Mouse (Mus musculus) thymus, postnatal 25 days (tissue): ENCODE data around the gene Caln1.

Experiments used
- DNase-seq: peaks from one replicate; pipeline ENCODE4 v3.0.0; 2022

The Caln1 gene

DNA sequence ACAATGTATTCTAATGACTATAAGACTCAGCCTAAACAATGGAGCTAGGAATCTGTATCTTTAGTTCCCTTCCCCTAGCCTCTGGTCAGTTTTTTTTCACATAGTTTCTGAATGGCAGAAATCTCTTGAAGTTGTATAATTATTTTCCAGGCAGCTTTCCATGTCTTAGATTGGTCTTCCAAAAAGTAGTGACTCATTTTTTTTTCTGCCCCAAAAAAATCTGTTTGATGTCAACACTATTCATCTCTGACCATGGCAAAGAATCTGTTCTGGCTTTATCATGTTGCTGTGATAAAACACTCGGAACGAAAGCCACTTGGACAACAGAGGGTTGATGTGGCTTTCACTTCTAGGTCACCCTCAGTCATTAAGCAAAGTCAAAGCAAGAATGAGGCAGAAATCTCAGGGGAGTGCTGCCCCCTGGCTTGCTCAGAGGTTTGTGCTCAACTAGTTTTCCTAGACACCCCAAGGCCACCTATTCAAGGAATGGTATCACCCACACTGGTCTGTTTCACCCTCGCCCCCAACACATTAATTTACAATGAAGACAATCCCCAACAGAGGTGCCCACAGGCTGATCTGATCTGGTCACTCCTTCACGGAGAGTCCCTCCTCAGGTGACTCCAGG is 450.9 kb downstream of the Caln1 start:
- DNase-seq: no peak

DNA sequence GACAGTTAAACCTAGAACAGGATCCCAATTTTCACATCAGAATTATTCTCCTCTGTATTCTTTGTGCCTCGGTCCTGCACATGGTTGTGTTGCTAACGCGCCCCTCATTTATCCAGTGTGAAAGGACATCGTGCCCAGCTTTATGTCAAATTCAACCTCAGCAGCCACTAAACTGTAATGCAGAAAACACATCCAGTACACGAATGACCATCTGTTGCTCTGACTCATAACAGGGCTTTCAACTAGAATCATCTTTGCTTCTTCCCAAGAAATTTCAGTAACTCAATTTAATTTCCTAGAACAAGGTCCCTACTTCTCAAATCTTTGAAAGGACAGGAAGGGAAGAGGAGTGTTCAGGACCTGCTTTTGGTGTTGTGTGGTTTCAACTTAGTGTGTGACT is 451.4 kb downstream of the Caln1 start:
- DNase-seq: no peak

DNA sequence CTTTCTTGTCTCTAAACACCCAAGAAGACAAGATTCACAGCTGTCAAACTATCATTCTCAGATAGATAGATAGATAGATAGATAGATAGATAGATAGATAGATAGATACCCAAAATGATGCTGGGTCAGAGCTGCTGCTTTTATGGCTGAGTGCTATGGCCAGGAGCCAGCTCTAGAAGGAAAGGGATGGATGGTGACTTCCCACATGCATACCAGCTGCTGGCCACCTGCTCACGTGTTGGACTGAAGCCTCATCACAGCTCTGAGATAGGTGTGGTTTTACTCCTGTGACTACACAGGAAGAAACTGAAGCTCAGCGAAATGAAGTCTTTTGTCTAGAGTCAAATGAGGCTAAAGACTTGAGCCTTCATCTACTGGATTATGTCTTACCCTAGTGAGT is 456.5 kb downstream of the Caln1 start:
- DNase-seq: no peak

DNA sequence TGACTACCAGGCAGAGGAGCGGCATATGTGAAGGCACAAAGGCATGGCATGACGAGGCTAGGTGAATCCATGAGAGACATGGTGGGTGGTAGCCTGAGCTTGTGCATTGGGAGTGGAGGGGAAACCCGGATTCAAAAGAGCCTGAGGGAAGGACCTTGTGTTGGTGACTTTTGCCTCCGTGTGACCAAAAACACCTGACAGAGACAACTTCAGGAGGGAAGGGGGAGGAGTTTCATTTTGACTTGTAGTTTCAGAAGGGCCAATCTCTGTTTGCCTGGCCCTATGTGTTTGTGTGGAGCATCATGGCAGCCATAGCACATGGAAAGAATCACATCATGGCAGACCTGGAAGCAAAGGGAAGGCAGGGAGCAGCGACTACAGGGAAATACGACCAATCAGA is 479.3 kb downstream of the Caln1 start:
- DNase-seq: no peak

DNA sequence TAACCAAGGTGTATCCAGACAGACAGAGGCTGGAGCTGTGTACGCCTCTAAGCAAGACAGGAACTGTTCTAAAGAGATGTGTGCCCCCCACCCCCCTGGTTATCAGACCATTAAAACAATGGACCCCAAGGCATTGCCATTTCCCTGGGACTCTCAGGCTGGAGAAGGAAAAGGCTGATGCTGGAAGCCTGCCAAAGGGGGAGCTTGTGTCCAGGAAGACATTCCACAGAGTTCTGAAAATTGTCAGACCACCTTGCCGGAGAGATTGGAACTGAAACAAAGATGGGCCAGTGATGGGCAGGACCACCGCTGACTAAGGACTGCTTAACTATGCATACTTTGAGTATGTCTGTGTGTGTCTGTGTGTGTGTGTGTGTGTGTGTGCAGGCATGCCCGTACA is 480.4 kb downstream of the Caln1 start:
- DNase-seq: no peak

- no peak for DNase-seq
Measured at GRCm38 (mm10) chr5:130852182-130852581, 482.9 kb downstream of the Caln1 start.

DNA sequence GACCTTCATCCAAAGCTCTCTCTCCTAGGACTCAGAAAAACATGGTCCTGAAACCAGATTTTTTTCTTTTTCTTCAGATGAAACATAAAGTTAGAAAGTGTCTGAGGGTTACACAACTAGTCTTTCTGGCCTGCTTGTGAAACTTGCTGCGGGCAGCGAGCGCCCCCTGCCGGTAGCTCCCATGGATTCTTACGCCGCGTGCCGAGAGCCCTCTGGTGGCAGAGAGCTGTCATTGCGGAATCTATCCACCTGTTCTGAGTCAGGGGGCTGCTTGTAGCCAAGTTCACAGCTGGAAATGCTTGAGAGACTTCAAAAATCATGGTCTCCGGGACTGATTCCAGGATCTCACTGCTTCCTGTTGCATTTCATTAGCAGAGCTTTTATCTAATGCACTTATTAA is 484.1 kb downstream of the Caln1 start:
- DNase-seq: peak; percentile 65

- no peak for DNase-seq
Measured at GRCm38 (mm10) chr5:130854430-130854829, 485.2 kb downstream of the Caln1 start.

DNA sequence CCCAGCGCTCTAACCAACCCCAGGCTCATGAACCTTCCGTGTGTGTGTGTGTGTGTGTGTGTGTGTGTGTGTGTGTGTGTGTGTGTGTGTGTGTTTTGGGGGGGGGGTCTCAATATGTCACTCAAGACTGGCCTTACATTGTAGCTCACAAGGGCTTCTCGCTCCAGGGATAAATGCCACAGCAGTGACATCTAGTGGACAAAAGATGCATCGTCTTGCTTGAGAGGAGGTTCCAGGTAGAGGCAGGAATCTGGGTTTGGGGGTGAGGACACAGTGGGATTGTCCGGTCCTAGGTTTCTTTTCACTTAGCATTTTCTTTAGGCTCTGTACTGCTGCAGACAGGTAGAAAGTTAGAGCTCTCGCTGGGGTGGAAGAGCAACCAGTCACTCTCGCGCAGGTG is 488.9 kb downstream of the Caln1 start:
- DNase-seq: no peak

GRCm38 (mm10) chr5:130858706-130859105 is 489.5 kb downstream of the Caln1 start:
- no peak for DNase-seq

GRCm38 (mm10) chr5:130859736-130860135 is 490.5 kb downstream of the Caln1 start:
- DNase-seq: no peak

DNA sequence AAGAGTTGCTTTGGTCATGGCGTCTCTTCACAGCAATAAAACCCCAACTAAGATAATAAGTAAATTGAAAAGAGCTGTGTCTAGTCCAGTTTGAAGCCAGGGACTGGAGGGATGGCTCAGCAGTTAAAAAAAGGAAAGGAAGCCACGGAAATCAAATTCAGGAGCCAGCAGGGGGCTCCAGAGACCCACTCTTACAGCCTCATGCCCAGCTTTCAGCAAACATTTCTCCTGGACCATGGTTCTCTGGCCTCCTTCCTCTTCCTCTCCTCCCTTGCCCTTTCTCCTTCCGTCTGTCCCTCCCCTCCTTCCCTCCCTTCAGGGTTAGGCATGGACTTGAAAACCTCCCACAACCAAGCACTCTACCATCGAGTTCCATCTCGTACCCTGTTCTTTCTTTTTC is 493.0 kb downstream of the Caln1 start:
- DNase-seq: no peak

- no peak for DNase-seq
Measured at GRCm38 (mm10) chr5:130869869-130870268, 500.6 kb downstream of the Caln1 start.

GRCm38 (mm10) chr5:130871086-130871485 is 501.8 kb downstream of the Caln1 start:
- DNase-seq: no peak

GRCm38 (mm10) chr5:130875391-130875790 is 506.1 kb downstream of the Caln1 start:
- no peak for DNase-seq

DNA sequence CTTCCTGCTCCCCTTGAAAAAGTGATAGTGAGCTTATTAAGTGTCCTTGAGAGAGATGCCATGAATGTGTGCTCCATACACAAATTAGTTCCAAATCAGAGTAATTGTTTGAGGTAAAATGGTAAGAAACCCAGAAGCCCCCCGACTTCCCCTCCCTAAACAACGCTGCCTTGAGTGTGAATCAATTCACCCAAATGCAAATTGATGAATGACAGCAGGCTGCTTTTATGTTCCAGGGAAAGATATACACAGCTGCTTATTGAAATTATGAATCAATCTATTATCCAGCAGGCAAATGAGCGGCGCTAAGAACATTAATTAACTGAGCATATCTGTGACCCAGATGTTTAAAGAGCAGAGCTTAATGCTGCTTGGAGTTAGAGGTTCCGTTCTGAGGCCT is 511.1 kb downstream of the Caln1 start:
- DNase-seq: no peak

- no peak for DNase-seq
Measured at GRCm38 (mm10) chr5:130891735-130892134, 522.5 kb downstream of the Caln1 start.

GRCm38 (mm10) chr5:130895991-130896390 is 526.7 kb downstream of the Caln1 start:
- DNase-seq: no peak
